Mouse (Mus musculus): ENCODE results near the gene Prkd3.

GRCm38 (mm10) chr17:78989015-78989414, 31.6 kb downstream of the Prkd3 start:
- TF ChIP-seq POLR2A (IDR thresholded peaks at IDR 0.05; ENCODE audit: insufficient read depth, low read depth, low read length) (no peak), CTCF (IDR thresholded peaks at IDR 0.05; ENCODE audit: insufficient read depth, low read depth, low read length) (no peak)
